Mouse (Mus musculus): Measurements from ENCODE around the gene Mdm4. TPM values are rescaled to one million over a fixed set of nuclear protein-coding genes. Genes with fewer than 3 reads are reported as not detected.

Gene Mdm4
- 73.7 and 95.4 TPM in 2 replicates for total RNA-seq (2021)
- long read RNA-seq, experiment 1, full-length matches to known transcripts = 4 of 11 reads
- long read RNA-seq, experiment 1, partial matches to known transcripts = 0 of 11 reads
- long read RNA-seq, experiment 1, other reads (novel, unspliced or antisense) = 7 of 11 reads
- long read RNA-seq, experiment 2, full-length matches to known transcripts = 2 of 8 reads
- long read RNA-seq, experiment 2, partial matches to known transcripts = 0 of 8 reads
- long read RNA-seq, experiment 2, other reads (novel, unspliced or antisense) = 6 of 8 reads

GRCm38 (mm10) chr1:133030461-133030860 is at the start of gene Mdm4:
Gene Mdm4 (minus strand): TSS chr1:133030561.
- DNase-seq = no peak

DNA sequence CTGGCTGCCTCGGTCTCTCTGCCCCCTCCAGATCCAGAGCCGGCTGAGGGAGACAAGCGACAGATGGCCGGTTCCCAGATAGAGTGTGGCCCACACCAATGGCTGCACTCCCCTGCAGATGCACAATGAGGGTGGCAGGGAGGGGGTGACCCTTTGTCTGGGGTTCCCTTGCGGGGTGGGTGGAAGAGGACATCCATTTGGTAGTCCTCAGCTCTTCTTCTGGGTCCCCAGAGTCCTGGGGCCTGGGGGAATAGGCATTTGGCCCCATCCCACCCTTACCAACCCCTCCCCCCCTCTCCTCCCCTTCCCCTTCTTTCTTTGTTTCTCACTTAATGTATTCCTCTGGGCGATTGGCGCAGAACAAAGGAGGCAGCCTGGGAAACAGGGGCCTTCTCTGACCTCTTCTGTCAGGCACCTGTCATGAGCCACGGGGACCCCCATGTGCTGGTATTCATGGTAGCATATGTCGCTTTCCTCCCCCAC is 49.8 kb upstream of the Mdm4 start:
- no peak for DNase-seq

DNA sequence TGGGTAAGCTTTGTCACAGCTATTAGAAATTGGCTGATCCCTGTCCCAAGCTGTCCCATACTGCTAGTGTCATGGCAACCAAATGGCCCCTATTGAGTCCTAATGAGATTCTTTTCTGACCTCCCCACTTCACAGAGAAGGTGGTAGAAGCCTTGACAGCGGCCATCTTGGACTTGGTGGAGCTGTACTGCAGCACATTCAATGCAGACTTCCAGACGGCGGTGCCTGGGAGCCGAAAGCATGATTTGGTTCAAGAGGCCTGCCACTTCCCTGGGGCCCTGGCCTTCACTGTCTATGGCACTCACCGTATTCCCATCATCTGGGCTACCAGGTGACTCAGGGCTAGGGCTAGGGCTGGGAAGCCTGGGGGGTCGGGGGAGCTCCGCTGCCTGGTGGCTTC is 49.1 kb upstream of the Mdm4 start:
- DNase-seq = no peak

GRCm38 (mm10) chr1:133078338-133078727 is 48.0 kb upstream of the Mdm4 start:
- no peak for DNase-seq

DNA sequence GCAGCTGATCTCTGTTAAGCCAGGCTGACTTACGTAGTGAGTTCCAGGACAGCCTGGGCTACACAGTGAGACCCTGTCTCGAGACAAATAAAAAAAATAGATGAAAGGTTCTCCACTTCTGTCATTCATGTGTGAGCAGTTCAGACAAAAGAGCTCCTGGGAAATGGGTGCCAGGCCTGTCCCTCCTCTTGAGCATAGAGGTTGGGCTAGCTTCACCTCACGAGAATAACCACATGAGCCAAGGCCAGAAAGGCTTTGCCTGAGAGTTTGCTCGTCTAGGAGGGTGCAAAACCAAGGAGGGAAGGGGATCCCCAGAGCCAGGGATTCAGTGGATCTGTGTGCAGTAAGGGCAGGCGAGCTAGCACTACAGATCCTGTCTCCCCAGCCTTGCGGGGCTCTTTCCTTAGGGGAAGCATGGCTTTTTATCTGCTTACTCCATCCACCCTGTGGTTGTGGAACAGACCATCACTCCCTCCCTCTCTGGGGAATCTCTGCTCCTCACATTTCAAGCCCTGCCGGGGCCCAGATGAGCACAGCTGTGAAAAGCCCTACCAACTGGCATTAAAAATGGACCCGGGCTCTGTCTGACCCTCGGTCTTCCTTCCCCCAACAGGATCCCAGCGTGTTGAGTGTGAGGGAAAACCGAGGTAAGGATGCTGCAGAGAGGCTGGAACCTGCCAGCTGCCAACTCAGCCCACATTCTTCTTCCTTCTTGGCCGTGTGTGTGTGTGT is 47.4 kb upstream of the Mdm4 start:
- no peak for DNase-seq

- DNase-seq = no peak
Observed at GRCm38 (mm10) chr1:133076681-133077514, 46.5 kb upstream of the Mdm4 start.

DNA sequence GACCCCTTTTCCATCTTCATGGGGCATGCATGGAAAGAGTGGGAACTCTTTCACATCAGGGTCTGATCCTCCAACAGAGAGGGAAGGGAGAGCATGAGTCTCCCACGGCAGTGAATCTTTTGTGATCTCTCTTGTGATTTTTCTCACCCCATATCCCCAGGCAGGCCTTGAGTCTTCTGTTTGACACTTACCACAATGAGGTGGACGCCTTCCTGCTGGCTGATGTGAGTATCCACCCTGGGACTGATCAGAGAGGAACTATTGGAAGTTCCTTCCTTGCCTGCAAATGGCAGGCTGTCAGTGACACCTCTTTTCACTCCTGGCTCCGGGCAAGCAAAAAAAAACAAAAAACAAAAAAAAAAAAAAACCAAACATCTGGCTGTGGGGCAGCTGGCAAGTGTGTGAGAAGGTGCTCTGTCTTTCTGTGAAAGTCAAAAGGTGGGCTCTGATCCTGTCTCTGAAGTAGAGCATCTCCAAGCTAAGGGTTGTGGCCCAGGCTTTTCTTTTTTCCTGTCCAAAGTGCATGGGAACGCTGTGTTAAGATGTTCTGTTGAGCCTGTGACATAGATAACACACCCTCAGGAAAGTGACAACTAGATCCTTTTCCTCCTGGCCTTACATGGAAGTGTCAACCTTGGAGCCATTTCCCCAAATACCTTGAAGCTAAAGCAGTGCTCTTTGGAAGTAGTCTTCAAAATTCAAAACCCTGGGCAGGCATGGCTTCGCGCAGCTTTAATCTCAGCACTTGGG is 45.5 kb upstream of the Mdm4 start:
- no peak for DNase-seq

GRCm38 (mm10) chr1:133074541-133074940 is 44.2 kb upstream of the Mdm4 start:
- no peak for DNase-seq

GRCm38 (mm10) chr1:133073327-133073856 is 43.0 kb upstream of the Mdm4 start:
- DNase-seq = peak; percentile 40

GRCm38 (mm10) chr1:133071666-133072381 is 41.5 kb upstream of the Mdm4 start:
- no peak for DNase-seq

DNA sequence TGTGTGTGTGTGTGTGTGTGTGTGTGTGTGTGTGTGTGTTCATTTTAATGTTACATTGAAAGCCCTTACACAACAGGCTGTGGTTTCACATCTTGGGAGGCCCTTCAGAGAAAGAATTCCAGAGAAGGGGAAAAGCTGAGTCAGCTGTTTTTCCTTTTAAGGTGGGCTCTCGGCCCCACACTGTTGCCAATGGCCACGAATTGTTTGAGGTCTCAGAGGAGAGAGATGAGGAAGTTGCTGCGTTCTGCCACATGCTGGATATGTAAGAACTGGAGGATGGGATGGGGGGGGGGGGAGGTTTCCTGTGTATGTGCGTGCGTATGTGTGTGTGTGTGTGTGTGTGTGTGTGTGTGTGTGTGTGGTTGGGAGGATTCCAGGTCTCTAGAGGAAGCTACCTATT is 39.8 kb upstream of the Mdm4 start:
- DNase-seq = no peak

DNA sequence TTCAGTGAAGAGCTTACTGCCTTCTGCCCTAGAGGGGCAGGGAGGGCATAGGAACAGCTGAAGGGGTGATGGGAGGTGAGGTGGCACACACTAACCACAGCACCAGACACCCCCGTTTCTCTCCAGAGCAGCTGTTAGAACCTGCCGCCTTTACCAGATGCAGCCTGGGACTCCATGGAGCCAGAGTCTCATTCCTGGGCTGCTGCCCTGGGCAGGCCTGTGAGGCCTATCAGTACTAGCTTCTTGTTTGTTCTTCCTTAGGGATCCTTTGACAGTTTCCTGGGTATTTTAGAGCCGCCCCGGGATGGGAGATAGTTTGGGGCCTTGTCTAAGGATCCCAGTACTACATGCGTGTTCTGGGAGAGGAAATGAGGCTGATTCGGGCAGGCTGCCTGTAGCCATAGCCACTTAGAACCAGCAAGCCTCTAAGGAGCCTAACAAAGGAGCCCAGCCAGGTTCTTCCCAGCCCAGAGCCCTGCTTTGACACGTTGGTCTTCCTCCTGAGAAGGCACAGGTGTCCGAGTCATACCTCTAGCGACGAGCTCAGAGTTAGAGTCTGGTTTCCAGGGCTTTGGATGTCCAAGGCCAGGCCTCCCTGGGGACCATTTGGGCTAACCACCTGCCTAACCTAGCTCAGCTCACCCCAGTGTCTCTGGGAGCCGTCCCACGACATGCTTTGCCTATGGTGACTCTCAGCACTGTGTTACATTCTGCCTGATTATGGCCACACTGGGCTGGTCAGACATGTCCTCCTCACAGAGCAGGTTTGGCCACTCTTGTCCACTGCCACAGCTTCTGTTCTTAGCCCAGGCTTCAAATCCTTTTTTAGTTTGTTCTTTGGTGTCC is 39.1 kb upstream of the Mdm4 start:
- no peak for DNase-seq

DNA sequence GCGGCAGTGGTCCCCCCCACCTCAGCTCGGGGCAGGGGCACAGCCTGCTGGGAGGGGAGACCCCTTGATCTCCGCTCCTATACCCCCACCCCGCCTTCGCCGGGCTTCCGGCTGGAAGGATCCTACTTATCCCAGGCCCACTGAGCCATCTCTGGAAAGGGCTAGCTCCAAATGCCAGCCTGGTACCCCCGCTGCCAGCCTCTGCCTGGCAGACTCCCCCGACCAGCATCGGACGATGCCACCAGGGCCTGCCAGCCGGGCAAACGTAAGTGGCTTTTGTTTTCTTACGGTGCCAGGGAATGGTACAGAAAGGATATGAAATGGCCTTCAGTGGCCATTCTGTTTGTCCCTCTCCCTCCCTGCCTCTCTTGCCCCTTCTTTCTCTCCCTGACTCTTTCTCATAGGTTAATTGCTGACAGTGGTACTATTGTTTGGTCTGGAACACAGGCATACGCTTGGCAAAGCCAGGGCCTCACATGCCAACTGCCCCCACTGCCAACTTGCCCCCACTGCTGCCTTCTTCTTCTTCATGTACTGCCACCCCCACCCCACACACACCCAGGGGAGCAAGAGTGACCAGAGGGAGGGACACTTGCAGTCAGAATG is 38.4 kb upstream of the Mdm4 start:
- DNase-seq = no peak

GRCm38 (mm10) chr1:133068268-133068667 is 37.9 kb upstream of the Mdm4 start:
- DNase-seq = peak; percentile 50

- no peak for DNase-seq
Observed at GRCm38 (mm10) chr1:133063164-133063563, 32.8 kb upstream of the Mdm4 start.

- DNase-seq = no peak
Observed at GRCm38 (mm10) chr1:133060681-133061080, 30.3 kb upstream of the Mdm4 start.

GRCm38 (mm10) chr1:133059592-133059991 is 29.2 kb upstream of the Mdm4 start:
- no peak for DNase-seq

- DNase-seq = peak; percentile 81
Observed at GRCm38 (mm10) chr1:133057345-133058034, 27.1 kb upstream of the Mdm4 start.

- DNase-seq = no peak
Observed at GRCm38 (mm10) chr1:133054326-133054725, 24.0 kb upstream of the Mdm4 start.

Data from adrenal gland, postnatal 14 days (tissue).